Mouse (Mus musculus) liver, adult 2 months (tissue): ENCODE measurements around the gene Phxr2. TPM values are rescaled to one million over a fixed set of nuclear protein-coding genes. Genes with fewer than 3 reads are reported as not detected.
"Not testable (repeated sequence)": the region's sequence is repeated elsewhere in the genome, so short reads cannot be mapped to it uniquely, and the experiment has no call there.

Source experiments
- DNase-seq: peaks from one replicate; pipeline ENCODE4 v3.0.0-alpha.2; 2011; ENCODE audit warnings: low read depth, low spot score; ENCODE audit errors: extremely low read depth
- H3K27ac ChIP-seq: fragments of 200-500 bp; replicated peaks from 2 replicates; pipeline ENCODE4 v1.5.1; 2012; ENCODE audit warnings: low read depth, mild to moderate bottlenecking, control low read depth, inconsistent platforms, low read length; ENCODE audit not compliant: insufficient read depth
- H3K27me3 ChIP-seq: fragments of 200-500 bp; 2 replicates; pipeline ENCODE4 v1.6.1; 2012; ENCODE audit warnings: mild to moderate bottlenecking, moderate library complexity, low read length, inconsistent platforms; ENCODE audit not compliant: control insufficient read depth, insufficient read depth
- H3K36me3 ChIP-seq: fragments of 200-500 bp; 2 replicates; pipeline ENCODE4 v1.6.1; 2012; ENCODE audit warnings: low read length, inconsistent platforms; ENCODE audit not compliant: control insufficient read depth, insufficient read depth
- H3K4me1 ChIP-seq: fragments of 200-500 bp; 2 replicates; pipeline ENCODE4 v1.6.1; 2011; ENCODE audit warnings: low read length; ENCODE audit not compliant: control insufficient read depth, insufficient read depth
- H3K4me3 ChIP-seq: fragments of 200-500 bp; 2 replicates; pipeline ENCODE4 v1.5.1; 2011; ENCODE audit warnings: low read depth, mild to moderate bottlenecking, control low read depth, low read length, moderate library complexity; ENCODE audit not compliant: insufficient read depth
- H3K79me2 ChIP-seq: fragments of 200-500 bp; 2 replicates; pipeline ENCODE4 v1.6.1; 2012; ENCODE audit warnings: inconsistent platforms, mild to moderate bottlenecking, low read length, moderate library complexity; ENCODE audit not compliant: control insufficient read depth, insufficient read depth
- H3K9ac ChIP-seq: fragments of 200-500 bp; 2 replicates; pipeline ENCODE4 v1.6.1; 2012; ENCODE audit warnings: low read depth, mild to moderate bottlenecking, control low read depth, inconsistent platforms, low read length
- CTCF ChIP-seq: fragments of 200-500 bp; IDR thresholded peaks from 2 replicates; pipeline ENCODE4 v1.5.1; 2011; ENCODE audit warnings: low read depth, low read length, control low read depth
- POLR2A ChIP-seq: fragments of 200-500 bp; IDR thresholded peaks from 2 replicates; pipeline ENCODE4 v1.6.1; 2011; ENCODE audit warnings: low read length, control low read depth; ENCODE audit not compliant: insufficient read depth; ENCODE audit errors: extremely low read depth
- WGBS: fragments of 180-500 bp; shearing (Covaris S2); methylation state at CpG from one replicate; pipeline ENCODE4 v1.1.7; 2018; 5-methylcytosine and 5-hydroxymethylcytosine counted together
- polyA plus RNA-seq: library from polyadenylated mRNA; depleted of rRNA; stranded (reverse); fragments of >200 nt; gene quantifications from 2 replicates; pipeline ENCODE4 v1.2.3, GENCODE M21; 2012
- total RNA-seq: library from RNA; depleted of rRNA; stranded (reverse); fragments of >200 nt; gene quantifications from 2 replicates; pipeline ENCODE4 v1.2.3, GENCODE M21; 2014

Gene Phxr2
- total and polyA plus RNA-seq, 2 experiments = not detected

DNA sequence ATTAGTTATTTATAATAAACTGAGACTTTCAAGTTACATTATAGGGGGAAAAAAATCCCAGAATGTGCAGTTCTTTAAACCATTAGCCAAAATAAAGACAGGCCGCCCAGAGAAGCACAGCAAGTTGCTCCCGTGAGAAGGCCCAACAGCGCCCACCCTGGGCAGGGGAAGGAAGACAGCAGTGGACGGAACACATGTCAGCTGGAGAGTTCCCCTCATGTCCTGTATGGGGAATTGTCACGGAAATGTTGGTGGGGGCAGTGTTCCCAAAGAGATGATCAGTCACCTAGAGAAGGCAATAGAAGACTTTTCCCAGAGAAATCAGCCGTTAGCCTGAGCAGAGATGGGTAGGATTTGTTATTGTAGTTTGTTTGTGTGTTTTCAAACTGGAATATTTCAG, 42.3 kb upstream of the Phxr2 start:
- 0 out of 2 replicates have a peak overlapping the region, but pooled peaks have one; percentile 19 for H3K27ac ChIP-seq
- no peaks in the 10 kb centered on the region for H3K27me3 ChIP-seq
- H3K4me1 ChIP-seq = peaks cover 22% of the 10 kb centered on the region
- TF ChIP-seq CTCF (peak; percentile 49), POLR2A (no peak)
- H3K9ac ChIP-seq = no peak overlapping the region
- no peak overlapping the region for H3K4me3 ChIP-seq
- DNase-seq = no peak
- 79% methylated on average over 6 of the region's 6 CpGs for WGBS
- no peaks in the 10 kb centered on the region for H3K36me3 ChIP-seq
- no peaks in the 10 kb centered on the region for H3K79me2 ChIP-seq

DNA sequence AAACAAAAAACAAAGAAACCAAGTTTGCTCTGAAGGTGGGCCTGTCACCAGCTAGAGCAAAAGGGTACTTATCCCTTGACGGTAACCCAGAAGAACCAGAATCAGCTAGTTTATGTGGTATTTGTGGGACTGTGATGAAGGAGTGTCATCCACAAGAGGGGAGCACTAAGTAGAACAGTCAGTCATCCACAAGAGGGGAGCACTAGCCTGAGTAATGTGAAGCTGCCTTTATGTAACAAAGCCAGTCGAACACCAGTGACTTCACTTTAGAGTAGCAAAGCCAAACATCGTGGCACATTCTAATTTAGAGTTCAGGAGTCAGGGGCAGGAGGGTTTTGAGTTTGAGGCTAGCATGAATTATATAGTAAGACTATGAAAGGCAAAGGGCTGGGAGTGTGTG, 40.3 kb upstream of the Phxr2 start:
- no peaks in the 10 kb centered on the region for H3K27me3 ChIP-seq
- H3K36me3 ChIP-seq = no peaks in the 10 kb centered on the region
- H3K27ac ChIP-seq = no peak overlapping the region
- DNase-seq = no peak
- peaks cover 18% of the 10 kb centered on the region for H3K4me1 ChIP-seq
- H3K79me2 ChIP-seq = no peaks in the 10 kb centered on the region
- WGBS = 37% methylated on average over 3 of the region's 3 CpGs
- no peak overlapping the region for H3K4me3 ChIP-seq
- TF ChIP-seq POLR2A (no peak), CTCF (no peak)
- H3K9ac ChIP-seq = no peak overlapping the region

- H3K27ac ChIP-seq = no peak overlapping the region; the same call in 1 of the 2 replicates
- H3K79me2 ChIP-seq = no peaks in the 10 kb centered on the region
- H3K36me3 ChIP-seq = no peaks in the 10 kb centered on the region
- DNase-seq = no peak
- TF ChIP-seq POLR2A (no peak), CTCF (no peak)
- H3K4me3 ChIP-seq = no peak overlapping the region
- 58% methylated on average over 7 of the region's 7 CpGs for WGBS
- H3K27me3 ChIP-seq = no peaks in the 10 kb centered on the region
- peaks cover 16% of the 10 kb centered on the region for H3K4me1 ChIP-seq
- no peak overlapping the region for H3K9ac ChIP-seq
Observed at GRCm38 (mm10) chr10:99165751-99166282, 39.7 kb upstream of the Phxr2 start.

GRCm38 (mm10) chr10:99164871-99165477, 38.8 kb upstream of the Phxr2 start:
- WGBS = 41% methylated on average over 13 of the region's 13 CpGs
- Histone ChIP-seq H3K36me3 (no peaks in the 10 kb centered on the region), H3K79me2 (no peaks in the 10 kb centered on the region), H3K9ac (peak overlapping the region; percentile 38; the same call in 1 of the 2 replicates), H3K27ac (no peak overlapping the region), H3K4me3 (no peak overlapping the region), H3K27me3 (no peaks in the 10 kb centered on the region), H3K4me1 (peaks cover 10% of the 10 kb centered on the region)
- DNase-seq = peak; percentile 50
- TF ChIP-seq CTCF (peak; percentile 26; the same call in 1 of the 2 replicates), POLR2A (no peak)

GRCm38 (mm10) chr10:99163002-99163401, 36.9 kb upstream of the Phxr2 start:
- no peak overlapping the region for H3K27ac ChIP-seq
- H3K79me2 ChIP-seq = no peaks in the 10 kb centered on the region
- no peak for DNase-seq
- no peak overlapping the region for H3K9ac ChIP-seq
- H3K4me3 ChIP-seq = no peak overlapping the region
- TF ChIP-seq CTCF (no peak), POLR2A (no peak)
- H3K36me3 ChIP-seq = no peaks in the 10 kb centered on the region
- peaks cover 5% of the 10 kb centered on the region; the same call in 1 of the 2 replicates for H3K4me1 ChIP-seq
- no peaks in the 10 kb centered on the region for H3K27me3 ChIP-seq
- WGBS = 94% methylated on average over 5 of the region's 5 CpGs

DNA sequence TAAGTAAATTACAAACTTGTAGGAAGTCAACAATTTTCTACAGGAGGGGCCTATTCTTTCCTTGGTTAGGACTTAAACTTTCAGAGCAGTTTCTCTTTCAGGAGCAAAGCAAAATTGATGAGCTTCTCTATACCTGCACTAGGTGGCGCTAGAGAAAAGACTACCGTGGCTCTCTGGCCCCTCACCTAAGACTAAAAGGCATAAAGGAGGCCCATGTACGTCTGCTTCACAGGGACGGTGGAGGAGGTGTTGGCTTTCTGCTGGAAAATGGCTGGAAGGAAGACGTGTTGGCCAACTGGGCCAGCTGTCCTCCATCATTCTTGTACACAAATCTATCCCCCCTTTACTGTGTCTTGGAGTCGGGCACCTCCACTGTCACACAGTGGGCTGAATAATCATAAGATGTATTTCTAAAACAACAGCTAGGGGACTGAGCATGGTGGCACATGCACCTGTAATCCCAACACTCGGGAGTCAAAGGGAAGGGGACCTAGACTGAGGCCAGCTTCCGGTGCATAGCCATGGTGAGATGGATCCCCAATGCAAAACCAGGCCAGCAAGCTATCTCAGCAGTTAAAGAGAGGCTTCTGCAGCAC, 36.0 kb upstream of the Phxr2 start:
- no peak for DNase-seq
- no peak overlapping the region for H3K9ac ChIP-seq
- no peak overlapping the region for H3K27ac ChIP-seq
- no peaks in the 10 kb centered on the region for H3K27me3 ChIP-seq
- H3K36me3 ChIP-seq = no peaks in the 10 kb centered on the region
- H3K79me2 ChIP-seq = no peaks in the 10 kb centered on the region
- H3K4me1 ChIP-seq = peaks cover 5% of the 10 kb centered on the region; the same call in 1 of the 2 replicates
- no peak overlapping the region for H3K4me3 ChIP-seq
- WGBS = 53% methylated on average over 8 of the region's 8 CpGs
- TF ChIP-seq POLR2A (no peak), CTCF (peak; percentile 60)

- not testable (repeated sequence) for H3K9ac ChIP-seq, H3K36me3 ChIP-seq, DNase-seq, H3K4me3 ChIP-seq, H3K27ac ChIP-seq, H3K4me1 ChIP-seq, H3K79me2 ChIP-seq, H3K27me3 ChIP-seq
- WGBS = 94% methylated on average over 10 of the region's 10 CpGs
Observed at GRCm38 (mm10) chr10:99157697-99158096, 31.6 kb upstream of the Phxr2 start.
